Mouse (Mus musculus): Measurements from ENCODE around the gene Plcg2.

The Plcg2 gene

GRCm38 (mm10) chr8:117547945-117548344, 49.9 kb downstream of the Plcg2 start:
- H3K27me3 ChIP-seq (ENCODE audit: control insufficient read depth, insufficient read depth, low read length, poor library complexity, severe bottlenecking): no peaks in the 10 kb centered on the region
- DNase-seq (ENCODE audit: low read depth, low spot score): peak; percentile 83
- no peaks in the 10 kb centered on the region; the same call in 1 of the 2 replicates for H3K36me3 ChIP-seq (ENCODE audit: control insufficient read depth, insufficient read depth, low read length, poor library complexity, severe bottlenecking)

DNA sequence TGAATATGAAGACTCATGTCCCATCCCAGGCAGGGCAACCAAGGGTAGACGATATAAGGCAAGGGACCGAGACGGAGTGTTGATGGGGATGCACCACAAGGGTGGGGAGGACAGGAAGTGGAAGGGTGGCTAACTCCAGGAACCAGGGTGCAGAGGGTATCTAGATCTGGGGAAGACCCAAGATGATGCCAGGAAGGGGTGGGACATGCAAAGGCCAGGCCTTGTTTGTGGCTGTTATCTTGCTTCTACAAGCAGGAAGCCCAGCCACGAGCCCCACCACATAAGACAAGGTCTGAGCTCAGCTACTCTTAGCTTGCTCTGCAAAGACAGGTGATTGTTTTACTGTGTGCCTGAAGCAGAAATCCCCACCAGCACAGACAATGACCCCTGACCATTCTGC, 50.4 kb downstream of the Plcg2 start:
- H3K36me3 ChIP-seq (ENCODE audit: control insufficient read depth, insufficient read depth, low read length, poor library complexity, severe bottlenecking): no peaks in the 10 kb centered on the region; the same call in 1 of the 2 replicates
- H3K27me3 ChIP-seq (ENCODE audit: control insufficient read depth, insufficient read depth, low read length, poor library complexity, severe bottlenecking): no peaks in the 10 kb centered on the region
- DNase-seq (ENCODE audit: low read depth, low spot score): peak; percentile 83

DNA sequence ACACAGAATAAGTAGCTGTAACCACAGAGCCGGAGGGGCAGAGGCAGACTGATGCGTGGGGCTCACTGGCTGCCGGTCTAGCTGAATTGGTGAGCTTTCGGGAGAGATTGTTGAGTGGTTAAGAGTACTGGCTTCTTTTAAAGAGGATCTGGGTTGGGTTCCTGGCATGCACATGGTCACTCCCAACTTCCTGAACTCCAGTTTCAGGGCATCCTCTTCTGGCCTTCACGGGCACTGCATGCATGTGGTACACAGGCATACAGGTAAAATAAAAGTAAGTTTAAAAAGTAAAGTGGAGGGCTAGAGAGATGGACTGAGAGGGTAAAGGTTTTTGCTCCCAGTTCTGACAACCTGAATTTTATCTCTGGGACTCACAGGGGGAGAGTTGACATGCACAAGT, 52.4 kb downstream of the Plcg2 start:
- Histone ChIP-seq H3K27me3 (ENCODE audit: control insufficient read depth, insufficient read depth, low read length, poor library complexity, severe bottlenecking) (no peaks in the 10 kb centered on the region), H3K36me3 (ENCODE audit: control insufficient read depth, insufficient read depth, low read length, poor library complexity, severe bottlenecking) (no peaks in the 10 kb centered on the region; the same call in none of the 2 replicates)
- no peak for DNase-seq (ENCODE audit: low read depth, low spot score)

GRCm38 (mm10) chr8:117561014-117561413, 62.9 kb downstream of the Plcg2 start:
- H3K36me3 ChIP-seq (ENCODE audit: control insufficient read depth, insufficient read depth, low read length, poor library complexity, severe bottlenecking): peaks cover 20% of the 10 kb centered on the region
- no peaks in the 10 kb centered on the region for H3K27me3 ChIP-seq (ENCODE audit: control insufficient read depth, insufficient read depth, low read length, poor library complexity, severe bottlenecking)
- DNase-seq (ENCODE audit: low read depth, low spot score): no peak

GRCm38 (mm10) chr8:117561735-117562361, 63.8 kb downstream of the Plcg2 start:
- DNase-seq (ENCODE audit: low read depth, low spot score): no peak
- H3K36me3 ChIP-seq (ENCODE audit: control insufficient read depth, insufficient read depth, low read length, poor library complexity, severe bottlenecking): peaks cover 22% of the 10 kb centered on the region

GRCm38 (mm10) chr8:117562445-117563014, 64.4 kb downstream of the Plcg2 start:
- no peaks in the 10 kb centered on the region for H3K27me3 ChIP-seq (ENCODE audit: control insufficient read depth, insufficient read depth, low read length, poor library complexity, severe bottlenecking)
- peaks cover 16% of the 10 kb centered on the region for H3K36me3 ChIP-seq (ENCODE audit: control insufficient read depth, insufficient read depth, low read length, poor library complexity, severe bottlenecking)
- no peak for DNase-seq (ENCODE audit: low read depth, low spot score)

More at GRCm38 (mm10) chr8:117561735-117562361, 63.8 kb downstream of the Plcg2 start:
- H3K27me3 ChIP-seq (ENCODE audit: control insufficient read depth, insufficient read depth, low read length, poor library complexity, severe bottlenecking): no peaks in the 10 kb centered on the region

DNA sequence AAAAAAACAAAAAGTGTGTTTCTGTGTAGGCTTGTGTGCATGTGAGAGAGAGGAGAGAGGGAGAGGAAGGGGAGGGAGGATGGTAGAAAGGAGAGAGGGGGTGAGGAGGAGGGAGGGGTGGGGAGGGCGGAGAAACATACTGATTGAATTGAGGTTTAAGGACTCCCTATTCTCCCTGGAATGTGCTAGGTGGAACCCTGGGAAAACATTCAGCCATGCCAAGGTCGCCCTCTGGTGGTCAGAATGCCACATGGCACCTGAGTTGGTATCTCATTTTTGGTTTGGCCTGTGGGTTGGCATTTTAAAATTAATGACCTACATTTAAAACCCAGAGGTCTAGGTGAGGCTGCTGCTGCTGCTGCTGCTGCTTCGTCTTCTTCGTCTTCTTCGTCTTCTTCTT, 71.3 kb downstream of the Plcg2 start:
- H3K36me3 ChIP-seq (ENCODE audit: control insufficient read depth, insufficient read depth, low read length, poor library complexity, severe bottlenecking): peaks cover 22% of the 10 kb centered on the region
- peak; percentile 71 for DNase-seq (ENCODE audit: low read depth, low spot score)
- no peaks in the 10 kb centered on the region for H3K27me3 ChIP-seq (ENCODE audit: control insufficient read depth, insufficient read depth, low read length, poor library complexity, severe bottlenecking)

- Histone ChIP-seq H3K36me3 (ENCODE audit: control insufficient read depth, insufficient read depth, low read length, poor library complexity, severe bottlenecking) (peaks cover 25% of the 10 kb centered on the region), H3K27me3 (ENCODE audit: control insufficient read depth, insufficient read depth, low read length, poor library complexity, severe bottlenecking) (no peaks in the 10 kb centered on the region)
- DNase-seq (ENCODE audit: low read depth, low spot score): no peak
Measured at GRCm38 (mm10) chr8:117576291-117576785, 78.2 kb downstream of the Plcg2 start.

GRCm38 (mm10) chr8:117577059-117577458, 79.0 kb downstream of the Plcg2 start:
- Histone ChIP-seq H3K27me3 (ENCODE audit: control insufficient read depth, insufficient read depth, low read length, poor library complexity, severe bottlenecking) (no peaks in the 10 kb centered on the region), H3K36me3 (ENCODE audit: control insufficient read depth, insufficient read depth, low read length, poor library complexity, severe bottlenecking) (peaks cover 25% of the 10 kb centered on the region)
- DNase-seq (ENCODE audit: low read depth, low spot score): no peak

GRCm38 (mm10) chr8:117577883-117578282, 79.8 kb downstream of the Plcg2 start:
- peak; percentile 49 for DNase-seq (ENCODE audit: low read depth, low spot score)
- no peaks in the 10 kb centered on the region for H3K27me3 ChIP-seq (ENCODE audit: control insufficient read depth, insufficient read depth, low read length, poor library complexity, severe bottlenecking)
- peaks cover 22% of the 10 kb centered on the region for H3K36me3 ChIP-seq (ENCODE audit: control insufficient read depth, insufficient read depth, low read length, poor library complexity, severe bottlenecking)

- H3K27me3 ChIP-seq (ENCODE audit: control insufficient read depth, insufficient read depth, low read length, poor library complexity, severe bottlenecking): no peaks in the 10 kb centered on the region
- H3K36me3 ChIP-seq (ENCODE audit: control insufficient read depth, insufficient read depth, low read length, poor library complexity, severe bottlenecking): peaks cover 14% of the 10 kb centered on the region
- DNase-seq (ENCODE audit: low read depth, low spot score): no peak
Measured at GRCm38 (mm10) chr8:117578856-117579255, 80.8 kb downstream of the Plcg2 start.

- DNase-seq (ENCODE audit: low read depth, low spot score): no peak
Measured at GRCm38 (mm10) chr8:117593862-117594261, 95.8 kb downstream of the Plcg2 start.

GRCm38 (mm10) chr8:117595001-117595400, 96.9 kb downstream of the Plcg2 start:
- Histone ChIP-seq H3K27me3 (ENCODE audit: control insufficient read depth, insufficient read depth, low read length, poor library complexity, severe bottlenecking) (no peaks in the 10 kb centered on the region), H3K36me3 (ENCODE audit: control insufficient read depth, insufficient read depth, low read length, poor library complexity, severe bottlenecking) (peaks cover 48% of the 10 kb centered on the region)
- no peak for DNase-seq (ENCODE audit: low read depth, low spot score)

More at GRCm38 (mm10) chr8:117593862-117594261, 95.8 kb downstream of the Plcg2 start:
- Histone ChIP-seq H3K36me3 (ENCODE audit: control insufficient read depth, insufficient read depth, low read length, poor library complexity, severe bottlenecking) (peaks cover 44% of the 10 kb centered on the region), H3K27me3 (ENCODE audit: control insufficient read depth, insufficient read depth, low read length, poor library complexity, severe bottlenecking) (no peaks in the 10 kb centered on the region)

GRCm38 (mm10) chr8:117596777-117597176, 98.7 kb downstream of the Plcg2 start:
- Histone ChIP-seq H3K36me3 (ENCODE audit: control insufficient read depth, insufficient read depth, low read length, poor library complexity, severe bottlenecking) (peaks cover 57% of the 10 kb centered on the region), H3K27me3 (ENCODE audit: control insufficient read depth, insufficient read depth, low read length, poor library complexity, severe bottlenecking) (no peaks in the 10 kb centered on the region)
- no peak for DNase-seq (ENCODE audit: low read depth, low spot score)

DNA sequence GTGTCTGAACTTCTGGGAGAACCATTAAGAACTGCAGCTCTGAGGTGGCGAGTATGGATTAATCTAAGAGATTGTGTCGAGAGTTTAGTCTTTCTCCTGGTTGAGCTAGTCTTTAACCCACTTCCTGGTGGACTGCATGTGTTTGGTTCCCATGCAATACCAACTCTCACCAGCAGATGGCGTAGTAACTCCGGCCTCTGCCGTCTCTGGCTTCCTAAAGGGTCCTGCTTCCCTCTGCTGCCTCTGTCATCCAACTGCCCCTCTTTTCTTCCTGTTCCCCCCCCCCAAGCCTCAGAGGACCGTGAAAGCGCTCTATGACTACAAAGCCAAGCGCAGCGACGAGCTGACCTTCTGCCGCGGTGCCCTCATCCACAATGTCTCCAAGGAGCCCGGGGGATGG, 102.7 kb downstream of the Plcg2 start:
- DNase-seq (ENCODE audit: low read depth, low spot score): peak; percentile 51
- H3K27me3 ChIP-seq (ENCODE audit: control insufficient read depth, insufficient read depth, low read length, poor library complexity, severe bottlenecking): no peaks in the 10 kb centered on the region

More for the DNA sequence above, 102.7 kb downstream of the Plcg2 start:
- peaks cover 52% of the 10 kb centered on the region for H3K36me3 ChIP-seq (ENCODE audit: control insufficient read depth, insufficient read depth, low read length, poor library complexity, severe bottlenecking)
